Mouse (Mus musculus): Measurements from ENCODE around the gene Phactr3. TPM values are rescaled to one million over a fixed set of nuclear protein-coding genes. Genes with fewer than 3 reads are reported as not detected.

Phactr3 gene
- total RNA-seq, 1 experiment from 2014 or later: not detected

DNA sequence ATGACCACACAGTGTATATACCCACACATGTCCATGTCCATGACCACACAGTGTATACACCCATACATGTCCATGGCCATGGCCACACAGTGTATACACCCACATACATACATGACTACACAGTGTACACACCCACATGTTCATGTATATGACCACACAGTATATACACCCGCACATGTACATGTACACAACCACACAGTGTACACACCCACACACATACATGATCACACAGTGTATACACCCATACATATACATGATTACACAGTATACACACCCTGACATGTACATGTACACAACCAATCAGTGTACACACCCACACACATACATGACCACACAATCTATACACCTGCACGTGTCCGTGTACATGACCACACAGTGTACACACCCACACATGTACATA is 102.2 kb downstream of the Phactr3 start:
- no peak for ATAC-seq (replicated peaks in 1 of 2; ENCODE audit: insufficient read depth in 1 of 2, low FRiP score in 2 of 2, low TSS enrichment in 1 of 2, low read depth in 1 of 2, poor library complexity in 2 of 2, severe bottlenecking in 2 of 2)

DNA sequence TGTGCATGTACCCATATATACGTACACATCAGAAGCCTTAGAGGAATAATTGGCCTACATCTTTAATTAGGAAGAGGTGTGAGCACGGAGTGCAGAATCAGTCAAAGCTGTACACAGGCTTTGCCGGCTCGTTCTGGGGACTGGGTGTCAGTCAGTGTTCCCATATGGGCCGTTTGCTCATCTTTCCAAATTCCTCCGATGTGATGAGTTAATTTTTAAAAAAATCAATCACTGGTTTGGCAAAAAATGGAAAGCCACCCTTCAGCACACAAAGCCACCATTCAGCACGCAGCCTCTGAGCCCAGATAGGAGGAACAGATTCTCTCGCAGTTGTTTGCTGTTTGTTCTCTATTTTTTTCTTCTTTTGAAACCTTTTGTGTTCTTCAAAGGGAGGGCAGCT is 110.5 kb downstream of the Phactr3 start:
- no peak for ATAC-seq (replicated peaks in 1 of 2; ENCODE audit: insufficient read depth in 1 of 2, low FRiP score in 2 of 2, low TSS enrichment in 1 of 2, low read depth in 1 of 2, poor library complexity in 2 of 2, severe bottlenecking in 2 of 2)

- ATAC-seq (replicated peaks in 1 of 2; ENCODE audit: insufficient read depth in 1 of 2, low FRiP score in 2 of 2, low TSS enrichment in 1 of 2, low read depth in 1 of 2, poor library complexity in 2 of 2, severe bottlenecking in 2 of 2): no peak
Observed at GRCm38 (mm10) chr2:178233487-178233886, 114.7 kb downstream of the Phactr3 start.

GRCm38 (mm10) chr2:178237056-178237455 is 118.3 kb downstream of the Phactr3 start:
- no peak for ATAC-seq (replicated peaks in 1 of 2; ENCODE audit: insufficient read depth in 1 of 2, low FRiP score in 2 of 2, low TSS enrichment in 1 of 2, low read depth in 1 of 2, poor library complexity in 2 of 2, severe bottlenecking in 2 of 2)

DNA sequence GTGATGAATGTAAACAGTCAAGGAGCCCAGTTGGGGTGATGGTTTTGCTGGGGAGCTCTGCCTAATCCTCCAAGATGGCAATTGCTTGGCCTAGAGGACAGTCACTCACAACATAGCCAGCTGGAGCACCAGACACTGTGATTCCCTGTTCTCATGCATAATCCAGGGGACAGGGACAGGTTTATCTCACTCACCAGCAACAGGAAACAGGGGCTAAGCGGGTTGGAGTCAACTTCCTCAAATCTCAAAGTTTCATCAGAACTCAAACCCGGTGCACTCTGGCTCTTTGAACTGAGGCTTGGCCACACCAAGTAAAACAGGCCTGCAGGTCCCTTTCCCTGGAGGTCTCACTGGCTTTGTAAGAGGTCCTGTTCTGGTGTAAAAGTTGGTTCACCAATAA is 119.7 kb downstream of the Phactr3 start:
- ATAC-seq (replicated peaks in 1 of 2; ENCODE audit: insufficient read depth in 1 of 2, low FRiP score in 2 of 2, low TSS enrichment in 1 of 2, low read depth in 1 of 2, poor library complexity in 2 of 2, severe bottlenecking in 2 of 2): peak; percentile 59 to 82; a peak in 3 of 4 replicates

DNA sequence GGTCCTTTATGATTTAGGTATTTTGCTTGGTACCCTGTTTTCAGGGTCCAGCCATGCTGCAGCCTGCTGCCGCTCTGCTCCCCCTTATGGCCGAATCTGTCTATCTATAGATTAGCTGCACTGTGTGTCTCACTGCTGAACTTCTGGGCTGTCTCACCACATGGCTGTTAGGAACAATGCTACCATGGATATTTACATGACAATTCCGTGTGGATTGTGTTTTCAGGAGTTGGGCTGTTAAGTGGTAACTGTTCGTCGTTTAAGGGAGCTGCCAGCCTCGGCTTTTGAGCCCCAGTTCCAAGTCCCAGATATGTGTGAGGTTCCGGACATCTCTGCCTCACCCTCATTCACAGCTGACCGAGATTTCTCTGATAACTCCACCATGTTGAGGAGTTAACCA is 122.1 kb downstream of the Phactr3 start:
- ATAC-seq (replicated peaks in 1 of 2; ENCODE audit: insufficient read depth in 1 of 2, low FRiP score in 2 of 2, low TSS enrichment in 1 of 2, low read depth in 1 of 2, poor library complexity in 2 of 2, severe bottlenecking in 2 of 2): no peak

GRCm38 (mm10) chr2:178241374-178241773 is 122.6 kb downstream of the Phactr3 start:
- no peak for ATAC-seq (replicated peaks in 1 of 2; ENCODE audit: insufficient read depth in 1 of 2, low FRiP score in 2 of 2, low TSS enrichment in 1 of 2, low read depth in 1 of 2, poor library complexity in 2 of 2, severe bottlenecking in 2 of 2)

DNA sequence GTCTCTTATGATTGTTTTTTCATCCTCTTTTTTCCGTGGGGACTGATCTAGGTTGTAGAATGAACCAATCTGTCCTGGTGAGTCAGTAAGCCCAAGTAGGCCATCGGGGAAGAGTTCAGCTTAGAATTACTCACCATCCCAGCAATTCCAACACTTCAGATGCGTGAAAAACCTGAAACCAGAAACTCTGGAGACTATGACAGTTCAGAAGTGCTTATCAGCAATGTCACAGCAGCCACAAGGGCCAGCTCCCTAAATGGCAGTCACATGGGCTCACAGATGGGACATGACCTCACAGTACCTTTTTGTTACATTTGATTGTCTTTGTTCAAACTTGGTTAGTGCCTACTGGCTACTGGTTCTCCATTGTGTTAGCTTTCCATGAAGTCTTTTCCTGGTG is 124.2 kb downstream of the Phactr3 start:
- no peak for ATAC-seq (replicated peaks in 1 of 2; ENCODE audit: insufficient read depth in 1 of 2, low FRiP score in 2 of 2, low TSS enrichment in 1 of 2, low read depth in 1 of 2, poor library complexity in 2 of 2, severe bottlenecking in 2 of 2)

GRCm38 (mm10) chr2:178244866-178245265 is 126.1 kb downstream of the Phactr3 start:
- no peak for ATAC-seq (replicated peaks in 1 of 2; ENCODE audit: insufficient read depth in 1 of 2, low FRiP score in 2 of 2, low TSS enrichment in 1 of 2, low read depth in 1 of 2, poor library complexity in 2 of 2, severe bottlenecking in 2 of 2)

GRCm38 (mm10) chr2:178245841-178246240 is 127.1 kb downstream of the Phactr3 start:
- no peak for ATAC-seq (replicated peaks in 1 of 2; ENCODE audit: insufficient read depth in 1 of 2, low FRiP score in 2 of 2, low TSS enrichment in 1 of 2, low read depth in 1 of 2, poor library complexity in 2 of 2, severe bottlenecking in 2 of 2)

DNA sequence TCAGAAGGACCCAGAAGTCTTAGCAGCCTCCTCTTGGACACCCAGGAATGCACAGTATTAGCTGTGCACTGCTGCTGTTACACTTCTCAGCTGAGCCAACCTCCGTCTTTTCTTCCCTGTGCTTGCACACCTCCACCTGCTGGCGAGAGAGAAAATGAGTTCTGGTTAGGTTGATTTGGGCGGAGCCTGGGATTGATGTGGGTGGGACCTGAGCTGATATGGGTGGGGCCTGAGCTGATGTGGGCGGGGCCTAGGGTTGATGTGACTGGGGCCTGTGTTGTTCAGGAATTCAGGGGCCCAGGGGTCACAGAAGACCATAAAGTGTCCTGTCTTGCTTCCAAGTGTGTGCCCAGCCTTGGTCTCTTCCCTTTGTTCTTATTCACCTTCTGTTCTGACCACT is 128.0 kb downstream of the Phactr3 start:
- ATAC-seq (replicated peaks in 1 of 2; ENCODE audit: insufficient read depth in 1 of 2, low FRiP score in 2 of 2, low TSS enrichment in 1 of 2, low read depth in 1 of 2, poor library complexity in 2 of 2, severe bottlenecking in 2 of 2): peak; percentile 32 to 50; a peak in 2 of 4 replicates

GRCm38 (mm10) chr2:178247274-178247673 is 128.5 kb downstream of the Phactr3 start:
- peak; percentile 35 to 52; a peak in 3 of 4 replicates for ATAC-seq (replicated peaks in 1 of 2; ENCODE audit: insufficient read depth in 1 of 2, low FRiP score in 2 of 2, low TSS enrichment in 1 of 2, low read depth in 1 of 2, poor library complexity in 2 of 2, severe bottlenecking in 2 of 2)

DNA sequence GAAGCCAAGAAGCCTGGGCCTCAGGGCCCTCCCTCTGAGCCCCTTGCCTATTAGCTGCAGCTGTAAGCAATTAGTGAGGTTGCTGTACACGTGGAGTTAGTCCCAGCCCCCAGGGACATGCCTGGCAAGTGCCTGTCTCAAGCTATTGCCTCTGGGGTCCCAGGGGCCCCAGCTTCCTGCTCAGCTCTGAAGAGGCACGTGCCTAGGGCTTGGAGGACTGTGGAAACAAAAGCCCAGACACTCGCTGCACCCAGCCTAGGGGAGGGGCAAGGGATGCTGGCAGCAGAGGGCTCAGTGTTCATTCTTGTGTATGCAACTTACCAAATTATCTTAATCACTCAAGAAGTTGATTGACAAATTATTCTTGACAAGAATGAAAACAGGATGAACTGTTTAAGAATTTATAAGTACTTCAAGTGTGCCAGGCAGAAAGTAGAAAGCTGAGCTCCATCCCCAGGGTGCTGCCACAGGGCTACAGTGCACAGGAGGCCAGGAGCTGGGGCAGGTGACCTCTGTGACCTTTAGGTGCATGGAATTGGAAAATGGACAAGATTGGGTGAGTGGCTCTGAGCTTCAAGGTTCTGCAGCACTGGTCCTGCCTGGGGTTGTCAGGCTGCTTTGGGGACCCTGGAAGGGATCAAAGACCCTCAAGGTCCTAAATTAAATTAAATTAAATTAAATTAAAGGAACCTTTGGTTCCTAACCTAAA is 138.5 kb downstream of the Phactr3 start:
- no peak for ATAC-seq (replicated peaks in 1 of 2; ENCODE audit: insufficient read depth in 1 of 2, low FRiP score in 2 of 2, low TSS enrichment in 1 of 2, low read depth in 1 of 2, poor library complexity in 2 of 2, severe bottlenecking in 2 of 2)

DNA sequence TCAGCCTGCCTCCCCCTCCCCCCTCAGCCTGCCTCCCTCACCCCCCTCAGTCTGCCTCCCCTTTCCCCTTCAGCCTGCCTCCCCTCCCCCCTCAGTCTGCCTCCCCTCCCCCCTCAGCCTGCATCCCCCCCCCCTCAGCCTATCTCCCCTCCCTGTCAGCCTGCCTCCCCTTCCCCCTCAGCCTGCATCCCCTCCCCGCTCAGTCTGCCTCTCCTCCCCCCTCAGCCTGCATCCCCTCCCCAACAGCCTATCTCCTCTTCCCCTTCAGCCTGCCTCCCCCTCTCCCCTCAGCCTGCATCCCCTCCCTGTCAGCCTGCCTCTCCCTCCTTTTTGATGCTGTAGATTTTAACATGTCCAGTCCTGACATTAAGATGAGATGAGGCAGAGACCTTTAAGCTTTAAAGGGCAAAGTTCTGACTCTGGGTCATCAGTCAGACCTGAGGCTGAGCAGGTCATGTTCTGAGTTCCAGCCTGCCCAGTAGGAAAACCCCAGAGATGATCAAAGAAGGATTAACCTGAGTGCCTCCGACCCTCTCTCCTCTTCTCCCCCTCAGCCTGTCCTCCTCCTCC is 139.3 kb downstream of the Phactr3 start:
- ATAC-seq (replicated peaks in 1 of 2; ENCODE audit: insufficient read depth in 1 of 2, low FRiP score in 2 of 2, low TSS enrichment in 1 of 2, low read depth in 1 of 2, poor library complexity in 2 of 2, severe bottlenecking in 2 of 2): no peak

DNA sequence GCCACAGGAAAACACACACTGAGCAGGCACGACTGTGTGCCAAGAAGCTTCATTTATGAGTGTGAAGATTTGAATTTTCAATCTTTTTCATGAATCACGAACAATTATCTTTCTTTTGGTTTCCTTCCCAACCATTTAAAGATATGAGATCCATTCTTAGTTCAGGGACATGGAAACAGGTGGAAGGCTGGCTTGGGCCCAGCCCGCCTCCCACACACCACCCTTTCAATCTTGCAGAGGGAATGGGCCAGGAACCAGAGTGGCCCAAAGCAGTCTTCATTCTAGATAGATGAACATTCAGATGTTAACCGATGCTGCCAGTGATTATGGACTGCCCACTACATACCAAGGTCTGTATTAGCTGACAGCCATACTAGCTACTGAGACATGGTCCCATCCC is 144.3 kb downstream of the Phactr3 start:
- ATAC-seq (replicated peaks in 1 of 2; ENCODE audit: insufficient read depth in 1 of 2, low FRiP score in 2 of 2, low TSS enrichment in 1 of 2, low read depth in 1 of 2, poor library complexity in 2 of 2, severe bottlenecking in 2 of 2): no peak

DNA sequence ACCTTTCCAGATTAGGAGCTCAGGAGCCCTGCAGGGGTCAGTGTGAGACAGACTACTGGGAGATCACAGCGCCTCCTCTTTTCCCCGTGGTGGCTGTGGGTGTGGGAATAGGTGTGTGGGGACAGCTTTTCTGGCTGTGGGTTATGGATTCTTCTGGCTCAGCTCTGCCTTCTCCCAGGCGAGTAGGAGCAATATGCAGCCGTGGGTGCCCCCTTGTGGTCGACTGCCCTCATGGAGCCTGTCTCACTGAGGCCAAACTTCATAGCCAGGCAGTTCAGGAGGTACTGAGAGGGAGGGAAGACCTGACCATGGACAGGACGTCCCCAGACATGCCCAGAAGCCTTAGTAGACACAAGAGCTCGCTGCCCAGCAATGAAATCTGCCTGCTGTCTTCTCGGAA is 145.6 kb downstream of the Phactr3 start:
- ATAC-seq (replicated peaks in 1 of 2; ENCODE audit: insufficient read depth in 1 of 2, low FRiP score in 2 of 2, low TSS enrichment in 1 of 2, low read depth in 1 of 2, poor library complexity in 2 of 2, severe bottlenecking in 2 of 2): peak; percentile 81 to 88

GRCm38 (mm10) chr2:178265454-178265853 is 146.7 kb downstream of the Phactr3 start:
- ATAC-seq (replicated peaks in 1 of 2; ENCODE audit: insufficient read depth in 1 of 2, low FRiP score in 2 of 2, low TSS enrichment in 1 of 2, low read depth in 1 of 2, poor library complexity in 2 of 2, severe bottlenecking in 2 of 2): no peak

DNA sequence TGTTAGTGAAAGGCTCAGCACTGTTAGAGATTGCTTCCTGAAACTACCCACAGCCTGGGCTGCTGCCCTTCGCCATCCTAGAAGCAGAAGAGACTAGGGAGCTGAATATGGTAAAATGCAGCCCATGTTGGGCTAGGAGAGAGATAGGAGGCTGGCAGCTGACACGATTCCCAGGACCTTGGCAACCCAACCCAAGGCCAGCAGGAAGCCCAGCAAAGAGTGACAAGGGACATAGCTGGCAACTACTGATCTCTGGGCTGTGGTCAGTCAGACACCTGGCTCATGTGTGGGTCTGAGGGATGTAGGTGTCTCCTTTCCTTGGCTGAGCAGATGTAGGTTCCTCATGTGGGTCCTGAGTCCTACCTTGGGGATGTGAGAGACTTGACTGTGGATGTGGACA is 152.0 kb downstream of the Phactr3 start:
- no peak for ATAC-seq (replicated peaks in 1 of 2; ENCODE audit: insufficient read depth in 1 of 2, low FRiP score in 2 of 2, low TSS enrichment in 1 of 2, low read depth in 1 of 2, poor library complexity in 2 of 2, severe bottlenecking in 2 of 2)

- ATAC-seq (replicated peaks in 1 of 2; ENCODE audit: insufficient read depth in 1 of 2, low FRiP score in 2 of 2, low TSS enrichment in 1 of 2, low read depth in 1 of 2, poor library complexity in 2 of 2, severe bottlenecking in 2 of 2): no peak
Observed at GRCm38 (mm10) chr2:178272350-178272749, 153.6 kb downstream of the Phactr3 start.

Data from hematopoietic stem cell, adult 5-6 weeks (primary cell).